Mouse (Mus musculus): Measurements from ENCODE around the gene Chmp5.
"Not testable (repeated sequence)": the region's sequence is repeated elsewhere in the genome, so short reads cannot be mapped to it uniquely, and the experiment has no call there.

The Chmp5 gene

DNA sequence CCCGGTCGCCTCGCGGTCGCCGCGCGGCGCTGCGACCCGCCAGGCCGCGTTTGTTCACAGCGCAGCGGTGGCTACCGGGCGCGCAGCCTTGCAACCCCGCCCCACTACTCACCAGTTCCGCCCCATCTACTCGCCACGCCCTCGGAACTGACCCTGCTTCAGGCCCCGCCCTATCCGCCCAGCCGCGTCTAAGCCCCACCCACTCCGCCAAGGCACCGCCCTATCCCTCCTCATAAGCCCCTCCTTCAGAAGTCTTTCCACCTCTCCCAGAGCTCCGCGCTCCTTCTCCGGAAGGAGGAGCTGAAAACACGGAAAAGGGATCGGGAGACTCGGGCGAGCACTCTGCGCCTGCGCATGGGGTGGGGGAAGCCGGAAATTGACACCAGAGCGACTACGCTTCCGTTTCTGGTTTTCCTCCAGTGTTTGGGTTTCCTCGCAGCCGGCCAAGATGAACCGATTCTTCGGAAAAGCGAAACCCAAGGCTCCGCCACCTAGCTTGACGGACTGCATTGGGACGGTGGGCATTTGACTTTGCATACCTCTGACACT, at the start of gene Chmp5, which contains the start of gene Bag1:
Gene Chmp5 (plus strand): TSS at position 248 of the 549 bp plus-strand sequence.
Gene Bag1 (minus strand): TSS at position 135 of the 549 bp plus-strand sequence.
- in situ Hi-C loops (cut with MboI): no loop called here

GRCm38 (mm10) chr4:40898476-40899044, 49.6 kb upstream of the Chmp5 start:
- in situ Hi-C loops (cut with MboI): no loop called here

GRCm38 (mm10) chr4:40899264-40899663, 48.9 kb upstream of the Chmp5 start:
- in situ Hi-C loops (cut with MboI): no loop called here

DNA sequence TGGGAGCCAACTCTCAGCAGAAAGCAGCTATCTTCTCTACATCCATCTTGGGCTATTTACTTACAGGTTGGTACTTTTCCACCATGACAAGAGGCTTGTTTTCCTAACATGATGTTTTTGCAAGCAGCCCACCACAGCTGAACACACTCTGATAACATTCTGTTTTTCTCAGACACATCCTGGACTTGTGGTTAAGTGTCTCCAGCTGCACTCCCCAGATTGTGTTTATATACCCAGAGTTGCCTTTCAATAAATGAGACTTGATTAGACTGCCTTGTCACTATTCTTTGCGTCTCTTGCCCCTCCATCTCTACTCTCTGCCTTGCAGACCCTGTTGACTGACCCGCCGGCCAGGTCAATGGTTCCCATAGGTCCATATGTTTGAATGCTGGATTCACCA, 48.1 kb upstream of the Chmp5 start:
- in situ Hi-C loops (cut with MboI): no loop called here

DNA sequence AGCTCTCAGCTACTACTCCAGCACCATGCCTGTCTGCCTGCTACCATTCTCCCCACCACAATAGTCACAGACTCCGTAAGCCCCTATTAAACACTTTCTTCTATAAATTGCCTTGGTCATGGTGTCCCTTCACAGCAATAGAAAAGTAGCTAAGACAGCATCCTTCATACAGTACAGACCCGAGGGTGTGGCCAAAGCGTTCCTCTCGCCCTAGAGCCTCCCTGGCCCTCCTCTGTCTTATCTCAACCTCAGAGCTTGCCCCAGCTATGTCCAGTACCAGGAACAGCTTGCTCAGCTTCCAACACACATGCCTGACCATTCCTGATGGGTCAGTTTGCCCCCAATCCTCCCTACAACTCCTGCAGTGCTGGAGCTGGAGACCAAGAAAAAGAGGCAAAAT, 47.6 kb upstream of the Chmp5 start:
- in situ Hi-C loops (cut with MboI): no loop called here

GRCm38 (mm10) chr4:40906298-40906697, 41.9 kb upstream of the Chmp5 start:
- in situ Hi-C loops (cut with MboI): loop anchor here (5.0 kb wide), 1 partner anchor 134 kb away; no protein-coding TSS in a partner anchor

DNA sequence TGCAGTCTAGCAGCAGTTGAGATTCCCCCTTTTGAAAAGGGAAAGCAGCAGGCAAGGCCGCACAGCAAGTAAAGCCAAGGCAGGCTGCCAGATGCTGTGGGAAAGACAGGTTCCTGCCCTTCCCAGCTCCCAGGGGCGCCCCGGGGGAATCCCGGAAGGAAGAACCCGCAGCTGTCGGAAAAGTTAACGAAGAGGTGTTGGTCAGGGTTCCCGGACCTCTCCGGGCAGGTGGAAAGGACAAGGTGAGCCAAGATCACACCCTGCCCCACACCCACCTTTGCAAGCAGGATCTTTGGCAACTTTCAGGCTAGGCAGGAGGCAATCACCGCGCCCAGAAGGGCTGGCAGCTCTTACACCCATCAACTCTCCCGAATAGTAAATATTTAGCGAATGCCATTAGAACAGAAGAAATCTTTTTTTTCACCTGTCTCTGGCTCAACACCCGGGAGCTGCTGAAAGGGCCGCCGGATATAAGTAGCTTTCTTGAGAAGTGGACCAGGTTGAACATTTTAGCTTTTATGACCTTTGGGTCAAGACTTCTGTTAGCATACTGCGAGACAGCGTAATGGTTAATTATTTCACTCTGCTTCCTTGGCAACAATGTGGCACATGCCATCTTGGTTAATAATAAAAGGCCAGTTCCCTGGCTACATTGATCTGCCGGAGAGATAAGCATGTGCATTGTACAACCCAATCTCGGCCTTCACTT, 39.8 kb upstream of the Chmp5 start:
- in situ Hi-C loops (cut with MboI): loop anchor here (5.0 kb wide), 1 partner anchor 136 kb away; no protein-coding TSS in a partner anchor

DNA sequence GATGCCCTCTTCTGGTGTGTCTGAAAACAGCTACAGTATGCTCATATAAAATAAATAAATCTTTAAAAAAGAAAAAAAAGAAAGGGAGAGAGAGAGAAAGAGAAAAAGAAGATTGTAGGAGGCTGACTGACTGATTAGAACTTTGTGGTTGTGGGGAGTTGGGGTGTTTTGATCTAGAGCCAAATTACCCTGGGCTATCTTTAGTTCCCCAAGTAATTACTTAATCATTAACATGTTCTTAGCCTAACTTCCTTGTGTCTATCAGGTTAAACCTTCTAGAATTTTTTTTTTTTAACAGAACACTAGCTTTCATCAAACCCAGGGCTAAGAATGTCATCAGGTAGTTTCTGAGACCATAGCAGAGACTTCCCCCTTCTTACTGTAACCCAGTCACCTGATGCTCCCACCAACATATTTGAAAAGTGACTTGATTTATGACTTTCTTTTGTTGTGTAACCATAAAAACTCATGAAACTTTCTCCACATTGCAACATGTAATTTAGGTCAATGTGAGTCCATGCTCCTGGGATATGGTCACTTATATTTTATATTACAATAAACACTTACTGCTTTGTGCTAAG, 33.8 kb upstream of the Chmp5 start:
- in situ Hi-C loops (cut with MboI): no loop called here

DNA sequence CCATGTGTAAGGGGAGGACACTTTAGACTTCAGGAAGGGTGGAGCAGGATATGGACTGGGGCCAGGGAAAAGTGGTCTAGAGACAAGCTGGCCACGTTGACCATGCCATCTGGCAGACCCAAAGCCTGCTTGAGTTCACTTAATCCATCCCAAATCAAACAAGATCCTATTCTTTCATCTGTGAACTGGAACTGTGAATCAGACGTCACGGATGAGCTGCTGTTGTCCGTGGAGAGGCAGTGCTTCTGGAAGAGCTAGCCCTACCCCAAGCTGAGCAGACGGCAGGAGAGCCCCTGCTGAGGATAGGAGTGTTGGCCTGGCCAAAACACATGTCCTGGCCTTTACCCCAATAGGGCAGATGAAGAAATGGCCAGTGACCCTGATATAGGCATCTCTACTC, 32.3 kb upstream of the Chmp5 start:
- in situ Hi-C loops (cut with MboI): no loop called here

DNA sequence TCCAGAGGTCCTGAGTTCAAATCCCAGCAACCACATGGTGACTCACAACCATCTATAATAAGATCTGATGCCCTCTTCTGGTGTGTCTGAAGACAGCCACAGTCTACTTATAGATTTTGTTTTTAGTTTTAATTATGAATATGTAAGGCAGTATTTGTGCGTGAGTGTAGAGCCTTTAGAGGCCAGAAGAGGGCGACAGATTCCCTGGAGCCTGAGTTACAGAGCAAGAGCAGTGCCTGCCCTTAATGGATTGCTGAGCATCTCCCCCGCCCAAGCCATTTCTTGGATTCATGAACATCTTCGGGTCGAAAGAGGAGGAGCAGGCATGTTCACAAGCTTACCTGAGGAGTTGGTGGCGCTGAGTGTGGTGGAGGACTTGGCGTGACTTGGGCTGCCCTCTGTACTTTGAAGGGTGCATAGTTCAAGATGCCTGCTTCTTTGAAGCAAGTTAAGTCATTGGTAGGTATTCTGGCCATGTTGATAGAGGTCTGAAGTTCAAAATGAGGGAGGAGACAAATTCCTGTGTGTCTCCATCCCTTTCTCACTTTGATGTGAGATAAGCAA, 31.5 kb upstream of the Chmp5 start:
- in situ Hi-C loops (cut with MboI): no loop called here

DNA sequence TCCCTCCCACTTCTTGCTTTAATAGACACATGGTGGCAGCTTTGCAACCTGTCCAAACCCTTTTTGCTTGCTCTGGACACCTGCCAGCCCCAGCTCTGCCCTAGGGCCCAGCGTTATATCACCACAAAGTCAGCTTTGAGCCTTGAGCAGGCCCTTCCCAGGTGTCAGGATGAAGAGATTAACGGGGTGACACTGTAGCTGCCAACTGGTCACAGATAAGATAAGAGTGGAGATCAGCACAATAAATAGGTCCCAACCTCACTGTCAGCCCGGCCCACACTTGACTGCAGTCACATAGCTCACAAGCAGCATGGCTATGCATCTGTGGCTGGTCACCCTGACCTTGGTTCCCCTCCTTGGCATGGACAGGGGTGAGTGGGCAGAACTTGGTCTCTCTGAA, 28.4 kb upstream of the Chmp5 start, which contains the start of gene Spink4:
Gene Spink4 (plus strand): TSS at position 268 of the 400 bp plus-strand sequence.
- in situ Hi-C loops (cut with MboI): no loop called here

DNA sequence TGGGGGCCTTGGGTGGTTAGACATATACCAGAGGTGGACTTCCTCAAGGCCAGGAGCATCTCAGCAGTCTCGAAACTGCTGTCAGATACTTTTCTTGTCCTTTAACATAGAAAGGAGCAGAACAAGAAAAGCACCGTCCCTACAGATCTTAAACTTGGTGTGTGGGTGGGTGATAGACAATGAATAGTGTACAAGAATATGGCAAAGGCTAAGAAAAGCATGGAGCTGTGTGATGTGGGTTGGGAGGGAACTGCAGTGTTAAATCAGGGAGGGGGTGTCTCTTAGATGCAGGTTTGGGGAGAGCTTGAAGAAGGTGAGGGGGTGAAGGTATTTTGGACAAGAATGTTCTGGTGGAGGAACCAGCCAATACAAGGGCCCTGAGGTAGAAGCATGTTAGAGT, 27.6 kb upstream of the Chmp5 start:
- in situ Hi-C loops (cut with MboI): no loop called here

GRCm38 (mm10) chr4:40921288-40921687, 26.9 kb upstream of the Chmp5 start:
- in situ Hi-C loops (cut with MboI): no loop called here

GRCm38 (mm10) chr4:40923087-40923651, 25.0 kb upstream of the Chmp5 start:
- in situ Hi-C loops (cut with MboI): no loop called here

DNA sequence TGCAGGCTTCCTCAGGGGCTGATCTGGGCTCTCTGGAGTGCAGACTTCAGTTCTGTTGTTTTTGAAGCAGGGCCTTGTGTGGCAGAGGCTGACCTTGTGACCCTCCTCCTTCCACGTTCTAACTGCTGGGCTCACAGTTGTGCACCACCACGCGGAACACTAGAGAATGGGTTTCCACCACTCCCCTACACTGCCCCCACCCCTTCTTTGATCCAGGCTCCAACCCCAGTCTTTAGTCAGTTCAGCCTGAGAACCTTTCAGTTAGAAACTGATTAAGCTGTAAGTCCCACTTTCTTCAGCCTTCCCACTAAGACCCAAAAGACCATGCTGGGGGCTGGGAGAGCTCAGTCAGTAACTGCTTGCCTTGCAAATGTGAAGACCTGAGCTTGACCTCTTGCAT, 22.6 kb upstream of the Chmp5 start:
- in situ Hi-C loops (cut with MboI): no loop called here

DNA sequence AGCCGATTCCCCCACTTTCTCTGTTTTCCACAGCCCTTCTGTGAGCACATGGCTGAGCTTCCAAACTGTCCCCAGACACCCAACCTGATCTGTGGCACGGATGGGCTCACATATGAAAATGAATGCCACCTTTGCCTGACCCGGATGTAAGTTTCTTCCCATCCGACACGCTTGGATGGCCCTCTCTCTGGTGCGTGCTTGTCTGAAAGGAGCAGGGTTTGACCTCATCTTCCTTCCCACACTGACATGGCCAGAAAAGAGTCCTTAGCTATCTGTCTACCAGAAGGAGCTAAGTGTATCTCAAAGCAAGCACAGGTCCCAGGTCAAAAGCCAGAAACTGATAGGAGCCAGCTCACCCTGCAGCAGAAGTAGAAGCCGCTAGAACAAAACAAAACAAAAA, 19.2 kb upstream of the Chmp5 start:
- in situ Hi-C loops (cut with MboI): no loop called here

- in situ Hi-C loops (cut with MboI): no loop called here
Measured at GRCm38 (mm10) chr4:40933694-40934093, 14.5 kb upstream of the Chmp5 start.

GRCm38 (mm10) chr4:40934369-40934768, 13.8 kb upstream of the Chmp5 start:
- in situ Hi-C loops (cut with MboI): not testable (repeated sequence)

DNA sequence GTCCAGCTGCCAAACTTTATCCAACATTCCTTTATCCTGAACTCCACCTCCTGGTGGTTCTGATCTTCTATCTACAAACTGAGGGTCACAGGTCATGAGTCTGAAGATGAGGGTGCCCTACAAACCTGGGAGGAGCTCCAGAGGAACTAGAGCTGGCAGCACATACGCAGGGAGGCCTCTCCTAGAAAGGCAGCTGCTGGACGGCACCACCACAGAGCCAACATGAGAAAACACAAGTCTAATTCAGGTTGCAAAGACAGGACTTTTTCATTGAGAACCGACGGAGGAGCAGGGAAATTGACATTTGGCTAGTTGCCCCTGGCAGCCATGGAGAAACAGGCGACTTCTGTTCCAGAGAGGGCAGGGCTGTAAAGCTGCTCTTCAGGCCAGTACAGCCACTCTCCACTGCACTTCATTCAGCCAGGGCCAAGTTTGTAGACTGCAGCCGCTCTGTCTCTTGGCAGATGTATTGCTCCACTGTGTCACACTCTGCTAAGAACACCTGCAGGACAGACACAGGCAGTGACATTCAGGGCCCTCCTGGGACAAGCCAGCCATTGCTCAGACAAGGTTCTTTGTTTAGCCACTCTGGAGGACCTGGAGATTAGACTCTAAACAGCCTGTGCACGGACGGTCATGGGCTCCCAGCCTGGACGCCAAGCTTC, 11.9 kb upstream of the Chmp5 start:
- in situ Hi-C loops (cut with MboI): no loop called here

DNA sequence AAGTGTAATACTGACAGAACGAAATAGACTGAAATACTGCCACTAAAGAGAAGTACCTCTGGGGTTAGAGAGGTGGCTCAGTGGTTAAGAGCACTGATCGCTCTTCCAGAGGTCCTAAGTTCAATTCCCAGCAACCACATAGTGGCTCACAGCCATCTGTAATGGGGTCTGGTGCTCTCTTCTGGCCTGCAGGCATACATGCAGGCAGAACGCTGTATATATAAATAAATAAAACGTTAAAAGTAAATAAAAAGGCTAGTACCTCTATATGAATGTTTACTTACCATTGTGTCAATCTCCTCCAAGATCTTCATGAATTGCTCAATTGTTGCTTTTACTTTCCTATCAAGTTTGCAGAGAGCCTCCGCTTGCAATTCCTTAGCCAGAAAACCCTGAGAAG, 9.4 kb upstream of the Chmp5 start:
- in situ Hi-C loops (cut with MboI): no loop called here

DNA sequence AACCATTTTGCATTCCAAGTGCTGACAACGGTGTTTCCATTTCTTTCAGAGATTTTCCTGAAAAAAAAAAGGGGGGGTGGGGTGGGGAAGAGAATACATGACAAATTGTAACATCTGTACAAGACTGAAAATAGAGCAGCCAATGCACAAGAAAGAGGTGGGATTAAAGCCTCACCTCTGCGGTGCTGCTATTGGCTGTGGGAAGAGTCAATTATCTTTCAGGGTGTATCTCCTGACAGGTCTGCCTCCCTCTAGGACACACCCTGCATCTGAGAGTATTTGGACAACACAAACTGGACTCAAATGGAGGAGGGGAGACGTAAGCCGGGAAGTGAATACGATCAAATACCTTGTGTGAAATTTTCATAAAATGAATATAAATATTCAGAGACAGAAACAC, 4.6 kb upstream of the Chmp5 start:
- in situ Hi-C loops (cut with MboI): no loop called here

All from mature B cell (primary cell).